Mouse (Mus musculus) monocyte, adult 2 months (primary cell): Measurements from ENCODE around the gene Lrfn2.

Experiments used
- DNase-seq, 2 experiments: peaks; one replicate each; pipeline ENCODE4 v3.0.0; 2022; ENCODE audit warnings: low spot score in 2 of 2, low read depth in 1 of 2

Gene Lrfn2

GRCm38 (mm10) chr17:48931621-48932405 is at the start of gene Lrfn2:
Gene Lrfn2 (plus strand): TSS chr17:48932379.
- DNase-seq = peak in 1 of 2 experiments; percentile 8

GRCm38 (mm10) chr17:48887472-48888385 is 44.5 kb upstream of the Lrfn2 start:
- DNase-seq = no peak

GRCm38 (mm10) chr17:48905286-48906040 is 26.7 kb upstream of the Lrfn2 start:
- DNase-seq = no peak

GRCm38 (mm10) chr17:48913437-48913836 is 18.7 kb upstream of the Lrfn2 start:
- no peak for DNase-seq

- no peak for DNase-seq
Measured at GRCm38 (mm10) chr17:48917411-48917810, 14.8 kb upstream of the Lrfn2 start.

GRCm38 (mm10) chr17:48918458-48918857 is 13.7 kb upstream of the Lrfn2 start:
- DNase-seq = no peak

GRCm38 (mm10) chr17:48922905-48923304 is 9.3 kb upstream of the Lrfn2 start:
- DNase-seq = no peak

GRCm38 (mm10) chr17:48925426-48925825 is 6.8 kb upstream of the Lrfn2 start:
- no peak for DNase-seq

- DNase-seq = no peak
Measured at GRCm38 (mm10) chr17:48930994-48931393, 1.2 kb upstream of the Lrfn2 start.

- no peak for DNase-seq
Measured at GRCm38 (mm10) chr17:48932406-48932906, 277 bp downstream of the Lrfn2 start.

GRCm38 (mm10) chr17:48932916-48933315 is 737 bp downstream of the Lrfn2 start:
- no peak for DNase-seq

- DNase-seq = no peak
Measured at GRCm38 (mm10) chr17:48935201-48935600, 3.0 kb downstream of the Lrfn2 start.

GRCm38 (mm10) chr17:48936445-48937141 is 4.4 kb downstream of the Lrfn2 start:
- DNase-seq = no peak

- DNase-seq = no peak
Measured at GRCm38 (mm10) chr17:48938711-48939220, 6.6 kb downstream of the Lrfn2 start.

GRCm38 (mm10) chr17:48946315-48946714 is 14.1 kb downstream of the Lrfn2 start:
- DNase-seq = no peak

- DNase-seq = no peak
Measured at GRCm38 (mm10) chr17:48946765-48947164, 14.6 kb downstream of the Lrfn2 start.

- no peak for DNase-seq
Measured at GRCm38 (mm10) chr17:48951250-48951649, 19.1 kb downstream of the Lrfn2 start.

GRCm38 (mm10) chr17:48956033-48956631 is 24.0 kb downstream of the Lrfn2 start:
- DNase-seq = no peak

- DNase-seq = no peak
Measured at GRCm38 (mm10) chr17:48960161-48960698, 28.1 kb downstream of the Lrfn2 start.

GRCm38 (mm10) chr17:48962646-48963045 is 30.5 kb downstream of the Lrfn2 start:
- DNase-seq = no peak
